26 mouse cellular contexts compared by ENCODE assay signal in the genomic region with DNA sequence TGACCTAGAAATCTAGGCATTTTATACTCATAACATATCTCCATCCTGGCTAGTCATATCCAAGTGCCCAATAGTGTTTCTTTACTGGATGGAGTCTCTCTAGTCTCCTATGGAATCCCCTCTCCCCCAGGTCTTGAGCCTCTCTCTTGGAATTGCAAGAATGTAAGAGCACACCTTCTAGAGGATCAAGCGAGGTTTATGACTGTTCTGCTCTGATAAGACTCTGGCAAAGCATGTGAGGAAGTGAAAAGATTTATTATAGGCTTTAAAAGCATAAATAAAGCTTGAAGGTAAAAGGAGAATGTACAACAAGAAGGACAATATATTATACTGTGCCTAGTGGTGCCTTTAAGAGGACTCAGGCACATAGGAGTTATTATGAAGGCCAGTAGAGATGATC.
A peak's percentile ranks its signal among the peaks of the same experiment; 100 is the strongest.
DNase-seq lines count a peak whose midpoint lies in the region; ATAC-seq and TF ChIP-seq lines count a peak whose summit lies in the region.
"Had no signal": no experiment of that assay in that cellular context is flagged by ENCODE, and none has a peak within 500 bp of the region (broad histone marks: within the 10 kb centered on the region; RNA-seq: fewer than 3 reads in every experiment).

No protein-coding gene starts in this region.

- no peaks in the 10 kb centered on the region for H3K4me1 ChIP-seq in kidney, postnatal 0 days (replicated peaks; ENCODE audit: insufficient read depth, low read length)
- H3K4me1 ChIP-seq in intestine, embryonic 15.5 days (replicated peaks) = no peaks in the 10 kb centered on the region
- H3K4me1 ChIP-seq in intestine, postnatal 0 days (replicated peaks; ENCODE audit: control insufficient read depth, insufficient read depth, low read length) = no peaks in the 10 kb centered on the region
- H3K4me1 ChIP-seq in heart, embryonic 12.5 days (replicated peaks) = no peaks in the 10 kb centered on the region
- H3K4me1 ChIP-seq: embryonic facial prominence, embryonic 10.5 days; embryonic facial prominence, embryonic 12.5 days; forebrain, embryonic 10.5 days had no signal

- H3K36me3 ChIP-seq in kidney, postnatal 0 days (ENCODE audit: insufficient read depth, low read length) = no peaks in the 10 kb centered on the region
- H3K36me3 ChIP-seq in intestine, embryonic 15.5 days = no peaks in the 10 kb centered on the region
- no peaks in the 10 kb centered on the region for H3K36me3 ChIP-seq in intestine, postnatal 0 days (ENCODE audit: control insufficient read depth, insufficient read depth)
- no peaks in the 10 kb centered on the region for H3K36me3 ChIP-seq in heart, embryonic 12.5 days
- H3K36me3 ChIP-seq: embryonic facial prominence, embryonic 10.5 days; embryonic facial prominence, embryonic 12.5 days; forebrain, embryonic 10.5 days; forebrain, embryonic 12.5 days; G1E had no signal

- H3K9me3 ChIP-seq in kidney, postnatal 0 days (replicated peaks; ENCODE audit: low read length) = no peaks in the 10 kb centered on the region
- H3K9me3 ChIP-seq in intestine, embryonic 15.5 days = no peaks in the 10 kb centered on the region
- H3K9me3 ChIP-seq in intestine, postnatal 0 days (ENCODE audit: control insufficient read depth) = no peaks in the 10 kb centered on the region
- no peaks in the 10 kb centered on the region for H3K9me3 ChIP-seq in heart, embryonic 12.5 days (replicated peaks)
- H3K9me3 ChIP-seq: embryonic facial prominence, embryonic 10.5 days; embryonic facial prominence, embryonic 12.5 days; forebrain, embryonic 10.5 days; forebrain, embryonic 12.5 days; G1E had no signal

- no peak overlapping the region for H3K4me3 ChIP-seq in kidney, postnatal 0 days (replicated peaks; ENCODE audit: low read depth, low read length)
- no peak overlapping the region for H3K4me3 ChIP-seq in intestine, embryonic 15.5 days (replicated peaks)
- H3K4me3 ChIP-seq in intestine, postnatal 0 days (ENCODE audit: low read depth, low read length) = no peak overlapping the region
- no peak overlapping the region for H3K4me3 ChIP-seq in heart, embryonic 12.5 days
- H3K4me3 ChIP-seq: embryonic facial prominence, embryonic 10.5 days; embryonic facial prominence, embryonic 12.5 days; erythroblast, embryonic 14.5 days; forebrain, embryonic 10.5 days; forebrain, embryonic 12.5 days had no signal

- TF ChIP-seq CTCF in kidney, postnatal 0 days (IDR thresholded peaks at IDR 0.05; ENCODE audit: low read depth) = no peak
- TF ChIP-seq CTCF in intestine, postnatal 0 days (IDR thresholded peaks at IDR 0.05; ENCODE audit: low read depth) = no peak

- no peaks in the 10 kb centered on the region for H3K27me3 ChIP-seq in kidney, postnatal 0 days (ENCODE audit: insufficient read depth, low read length)
- no peaks in the 10 kb centered on the region for H3K27me3 ChIP-seq in intestine, embryonic 15.5 days (replicated peaks)
- no peaks in the 10 kb centered on the region for H3K27me3 ChIP-seq in intestine, postnatal 0 days (replicated peaks; ENCODE audit: control insufficient read depth, insufficient read depth, low read length)
- H3K27me3 ChIP-seq in heart, embryonic 12.5 days (replicated peaks) = no peaks in the 10 kb centered on the region
- H3K27me3 ChIP-seq: CH12.LX; embryonic facial prominence, embryonic 12.5 days; forebrain, embryonic 12.5 days; Patski had no signal

- no peak overlapping the region for H3K4me2 ChIP-seq in kidney, postnatal 0 days (ENCODE audit: low read length)
- no peak overlapping the region for H3K4me2 ChIP-seq in intestine, embryonic 15.5 days (replicated peaks)
- H3K4me2 ChIP-seq in intestine, postnatal 0 days (replicated peaks; ENCODE audit: low read depth) = no peak overlapping the region
- no peak overlapping the region for H3K4me2 ChIP-seq in heart, embryonic 12.5 days
- H3K4me2 ChIP-seq: embryonic facial prominence, embryonic 12.5 days; forebrain, embryonic 12.5 days had no signal

- H3K9ac ChIP-seq in kidney, postnatal 0 days (ENCODE audit: low read depth, low read length) = no peak overlapping the region
- no peak overlapping the region for H3K9ac ChIP-seq in intestine, embryonic 15.5 days
- H3K9ac ChIP-seq in intestine, postnatal 0 days (ENCODE audit: low read depth, low read length) = no peak overlapping the region
- H3K9ac ChIP-seq in heart, embryonic 12.5 days = no peak overlapping the region
- H3K9ac ChIP-seq: embryonic facial prominence, embryonic 12.5 days; forebrain, embryonic 12.5 days had no signal

- peak; percentile 5 for DNase-seq in kidney, postnatal 0 days (ENCODE audit: low spot score)
- no peak for DNase-seq in kidney, postnatal 14 days
- no peak for DNase-seq in testis, postnatal 10 days (ENCODE audit: low spot score)
- DNase-seq: adrenal gland, adult 8-10 months; adrenal gland, postnatal 14 days; B cell, adult 2 months; cerebellum, adult 11 months; cerebellum, adult 18-20 months; cerebellum, adult 8-10 months; cerebellum, postnatal 10 days; cerebellum, postnatal 25 days had no signal

- ATAC-seq in kidney, postnatal 0 days (replicated peaks; ENCODE audit: low FRiP score, low read depth) = no peak
- peak; percentile 77 for ATAC-seq in intestine, embryonic 15.5 days
- ATAC-seq in intestine, postnatal 0 days = peak; percentile 61; the same call in 1 of the 2 replicates
- ATAC-seq in heart, embryonic 12.5 days (ENCODE audit: insufficient number of reproducible peaks, low FRiP score) = no peak
- ATAC-seq: activated CD4-positive, CD25-positive, alpha-beta regulatory T cell, adult 4 months; CD4-positive, CD25-positive, alpha-beta regulatory T cell, adult 4 months; forebrain, embryonic 14.5 days; forebrain, embryonic 16.5 days; Patski had no signal

- WGBS in kidney, postnatal 0 days = 33% methylated on average over 1 of the region's 1 CpGs
- 40% methylated on average over 1 of the region's 1 CpGs for WGBS in intestine, embryonic 15.5 days
- 24% methylated on average over 1 of the region's 1 CpGs for WGBS in intestine, postnatal 0 days
- 55% methylated on average over 1 of the region's 1 CpGs for WGBS in heart, embryonic 12.5 days

- H3K27ac ChIP-seq in kidney, postnatal 0 days = no peak overlapping the region
- no peak overlapping the region for H3K27ac ChIP-seq in intestine, embryonic 15.5 days
- H3K27ac ChIP-seq in intestine, postnatal 0 days (ENCODE audit: low read depth, low read length) = no peak overlapping the region
- no peak overlapping the region for H3K27ac ChIP-seq in heart, embryonic 12.5 days (ENCODE audit: poor library complexity, severe bottlenecking)
- H3K27ac ChIP-seq: embryonic facial prominence, embryonic 10.5 days; embryonic facial prominence, embryonic 12.5 days; forebrain, embryonic 10.5 days; forebrain, embryonic 12.5 days had no signal

Comparison
In these comparisons a context has a peak if more than half of its experiments do, and no peak if none do; other contexts are left out.
1. ATAC-seq: peak in intestine, embryonic 15.5 days (single experiment) and intestine, postnatal 0 days (single experiment); none in kidney, postnatal 0 days (single experiment) and heart, embryonic 12.5 days (single experiment).